Mouse (Mus musculus) intestine, embryonic 15.5 days (tissue): ENCODE measurements at regions not wholly inside any gene's neighbourhood (a gene's known extent, or its start where the extent isn't known, plus 50 kb on each side); places are given as distances from the start of the nearest gene placed in this dataset.

Experiments
- ATAC-seq: fragments of 200-750 bp; cut with Nextera tagmentation; 2 replicates; pipeline ENCODE4 v1.8.0; 2017; ENCODE audit warnings: moderate TSS enrichment, moderate library complexity
- H3K27ac ChIP-seq: fragments of 300-500 bp; sonication (generic); 2 replicates; pipeline ENCODE4 v1.5.1; 2015; ENCODE audit warnings: mild to moderate bottlenecking, inconsistent platforms
- H3K27me3 ChIP-seq: fragments of 300-500 bp; sonication (generic); replicated peaks from 2 replicates; pipeline ENCODE4 v1.6.1; 2015; ENCODE audit warnings: inconsistent platforms
- H3K36me3 ChIP-seq: fragments of 300-500 bp; sonication (generic); 2 replicates; pipeline ENCODE4 v1.6.1; 2015; ENCODE audit warnings: inconsistent platforms
- H3K4me1 ChIP-seq: fragments of 300-500 bp; sonication (generic); replicated peaks from 2 replicates; pipeline ENCODE4 v1.6.1; 2015; ENCODE audit warnings: inconsistent platforms
- H3K4me2 ChIP-seq: fragments of 300-500 bp; sonication (generic); replicated peaks from 2 replicates; pipeline ENCODE4 v1.6.1; 2015; ENCODE audit warnings: mild to moderate bottlenecking, inconsistent platforms
- H3K4me3 ChIP-seq: fragments of 300-500 bp; sonication (generic); replicated peaks from 2 replicates; pipeline ENCODE4 v1.5.1; 2015; ENCODE audit warnings: inconsistent platforms
- H3K9ac ChIP-seq: fragments of 300-500 bp; sonication (generic); 2 replicates; pipeline ENCODE4 v1.6.1; 2015; ENCODE audit warnings: inconsistent platforms
- H3K9me3 ChIP-seq: fragments of 300-500 bp; sonication (generic); 2 replicates; pipeline ENCODE4 v1.6.1; 2016; ENCODE audit warnings: inconsistent platforms
- WGBS: fragments of 180-500 bp; shearing (Covaris S2); methylation state at CpG from one replicate; pipeline ENCODE4 v1.1.7; 2015; 5-methylcytosine and 5-hydroxymethylcytosine counted together

- ATAC-seq, result no peak
- 76% methylated on average over 11 of the region's 11 CpGs for WGBS
- H3K4me3 ChIP-seq, result no peak overlapping the region
- H3K36me3 ChIP-seq, result no peaks in the 10 kb centered on the region
- no peaks in the 10 kb centered on the region for H3K9me3 ChIP-seq
- no peak overlapping the region for H3K4me2 ChIP-seq
- no peak overlapping the region for H3K9ac ChIP-seq
- no peaks in the 10 kb centered on the region for H3K27me3 ChIP-seq
- no peak overlapping the region for H3K27ac ChIP-seq
- no peaks in the 10 kb centered on the region for H3K4me1 ChIP-seq
Measured at GRCm38 (mm10) chr9:86186751-86187747, 277.7 kb downstream of the Ube2cbp start.

- H3K9me3 ChIP-seq, result no peaks in the 10 kb centered on the region
- no peak overlapping the region for H3K27ac ChIP-seq
- no peak overlapping the region for H3K4me3 ChIP-seq
- no peak overlapping the region for H3K4me2 ChIP-seq
- H3K36me3 ChIP-seq, result no peaks in the 10 kb centered on the region
- ATAC-seq, result no peak
- WGBS, result 43% methylated on average over 2 of the region's 2 CpGs
- H3K4me1 ChIP-seq, result no peaks in the 10 kb centered on the region
- no peaks in the 10 kb centered on the region for H3K27me3 ChIP-seq
- H3K9ac ChIP-seq, result no peak overlapping the region
Measured at GRCm38 (mm10) chr9:86188873-86189272, 275.9 kb downstream of the Ube2cbp start.

GRCm38 (mm10) chr9:86205041-86205440 lies 259.7 kb downstream of the Ube2cbp start:
- WGBS, result 57% methylated on average over 3 of the region's 3 CpGs
- no peaks in the 10 kb centered on the region for H3K36me3 ChIP-seq
- H3K4me2 ChIP-seq, result no peak overlapping the region
- no peak overlapping the region for H3K27ac ChIP-seq
- no peak overlapping the region for H3K4me3 ChIP-seq
- H3K9me3 ChIP-seq, result no peaks in the 10 kb centered on the region
- H3K4me1 ChIP-seq, result no peaks in the 10 kb centered on the region
- no peak overlapping the region for H3K9ac ChIP-seq
- H3K27me3 ChIP-seq, result no peaks in the 10 kb centered on the region
- ATAC-seq, result no peak

- Histone ChIP-seq H3K4me1 (no peaks in the 10 kb centered on the region), H3K36me3 (no peaks in the 10 kb centered on the region), H3K4me2 (no peak overlapping the region), H3K4me3 (no peak overlapping the region), H3K9me3 (no peaks in the 10 kb centered on the region), H3K9ac (no peak overlapping the region), H3K27ac (no peak overlapping the region), H3K27me3 (no peaks in the 10 kb centered on the region)
- 84% methylated on average over 5 of the region's 5 CpGs for WGBS
- ATAC-seq, result no peak
Measured at GRCm38 (mm10) chr9:86208334-86208925, 256.3 kb downstream of the Ube2cbp start.

- ATAC-seq, result no peak
- Histone ChIP-seq H3K4me1 (no peaks in the 10 kb centered on the region), H3K9ac (no peak overlapping the region), H3K27ac (no peak overlapping the region), H3K4me2 (no peak overlapping the region), H3K4me3 (no peak overlapping the region), H3K9me3 (no peaks in the 10 kb centered on the region), H3K27me3 (no peaks in the 10 kb centered on the region), H3K36me3 (no peaks in the 10 kb centered on the region)
- 81% methylated on average over 3 of the region's 3 CpGs for WGBS
Measured at GRCm38 (mm10) chr9:86211267-86211666, 253.5 kb downstream of the Ube2cbp start.

- 79% methylated on average over 4 of the region's 4 CpGs for WGBS
Measured at GRCm38 (mm10) chr9:86219669-86220068, 245.1 kb downstream of the Ube2cbp start.

GRCm38 (mm10) chr9:86224530-86224929 lies 240.2 kb downstream of the Ube2cbp start:
- no peak overlapping the region for H3K27ac ChIP-seq
- ATAC-seq, result no peak
- no peaks in the 10 kb centered on the region for H3K4me1 ChIP-seq
- H3K36me3 ChIP-seq, result no peaks in the 10 kb centered on the region
- no peak overlapping the region for H3K4me2 ChIP-seq
- no peak overlapping the region for H3K4me3 ChIP-seq
- whole genome bisulfite sequencing, result 59% methylated on average over 3 of the region's 3 CpGs
- H3K9me3 ChIP-seq, result no peaks in the 10 kb centered on the region
- no peak overlapping the region for H3K9ac ChIP-seq
- H3K27me3 ChIP-seq, result no peaks in the 10 kb centered on the region

More at GRCm38 (mm10) chr9:86219669-86220068, 245.1 kb downstream of the Ube2cbp start:
- Histone ChIP-seq H3K9ac (no peak overlapping the region), H3K9me3 (no peaks in the 10 kb centered on the region), H3K4me2 (no peak overlapping the region), H3K4me3 (no peak overlapping the region), H3K27me3 (no peaks in the 10 kb centered on the region), H3K36me3 (no peaks in the 10 kb centered on the region), H3K4me1 (no peaks in the 10 kb centered on the region), H3K27ac (no peak overlapping the region)
- no peak for ATAC-seq

GRCm38 (mm10) chr9:86230673-86231350 lies 233.9 kb downstream of the Ube2cbp start:
- H3K9me3 ChIP-seq, result no peaks in the 10 kb centered on the region
- no peak overlapping the region for H3K27ac ChIP-seq
- no peak overlapping the region for H3K9ac ChIP-seq
- H3K36me3 ChIP-seq, result no peaks in the 10 kb centered on the region
- no peak overlapping the region for H3K4me2 ChIP-seq
- no peak for ATAC-seq
- no peaks in the 10 kb centered on the region for H3K4me1 ChIP-seq
- 63% methylated on average over 7 of the region's 7 CpGs for WGBS
- no peak overlapping the region for H3K4me3 ChIP-seq
- H3K27me3 ChIP-seq, result no peaks in the 10 kb centered on the region

GRCm38 (mm10) chr9:86231692-86232091 lies 233.1 kb downstream of the Ube2cbp start:
- 85% methylated on average over 5 of the region's 5 CpGs for WGBS
- no peak overlapping the region for H3K4me2 ChIP-seq
- H3K9ac ChIP-seq, result no peak overlapping the region
- no peaks in the 10 kb centered on the region for H3K36me3 ChIP-seq
- ATAC-seq, result no peak
- H3K4me1 ChIP-seq, result no peaks in the 10 kb centered on the region
- H3K27me3 ChIP-seq, result no peaks in the 10 kb centered on the region
- H3K27ac ChIP-seq, result no peak overlapping the region
- H3K9me3 ChIP-seq, result no peaks in the 10 kb centered on the region
- H3K4me3 ChIP-seq, result no peak overlapping the region

GRCm38 (mm10) chr9:86232174-86232573 lies 232.6 kb downstream of the Ube2cbp start:
- Histone ChIP-seq H3K9me3 (no peaks in the 10 kb centered on the region), H3K36me3 (no peaks in the 10 kb centered on the region), H3K27ac (no peak overlapping the region), H3K27me3 (no peaks in the 10 kb centered on the region), H3K9ac (no peak overlapping the region), H3K4me2 (no peak overlapping the region), H3K4me3 (no peak overlapping the region), H3K4me1 (no peaks in the 10 kb centered on the region)
- 90% methylated on average over 1 of the region's 1 CpGs for WGBS
- ATAC-seq, result no peak

- Histone ChIP-seq H3K4me1 (no peaks in the 10 kb centered on the region), H3K27ac (no peak overlapping the region), H3K27me3 (no peaks in the 10 kb centered on the region), H3K36me3 (no peaks in the 10 kb centered on the region), H3K4me2 (no peak overlapping the region), H3K4me3 (no peak overlapping the region), H3K9ac (no peak overlapping the region), H3K9me3 (no peaks in the 10 kb centered on the region)
- ATAC-seq, result no peak
- WGBS, result 78% methylated on average over 7 of the region's 7 CpGs
Measured at GRCm38 (mm10) chr9:86233775-86234174, 231.0 kb downstream of the Ube2cbp start.

- Histone ChIP-seq H3K4me3 (no peak overlapping the region), H3K27me3 (no peaks in the 10 kb centered on the region), H3K36me3 (no peaks in the 10 kb centered on the region), H3K4me2 (no peak overlapping the region), H3K9ac (no peak overlapping the region), H3K4me1 (no peaks in the 10 kb centered on the region), H3K27ac (no peak overlapping the region), H3K9me3 (no peaks in the 10 kb centered on the region)
- ATAC-seq, result no peak
- WGBS, result 81% methylated on average over 4 of the region's 4 CpGs
Measured at GRCm38 (mm10) chr9:86238691-86239090, 226.1 kb downstream of the Ube2cbp start.
